Mouse (Mus musculus) ES-E14 (cell line): ENCODE measurements around the gene Strn. TPM values are rescaled to one million over a fixed set of nuclear protein-coding genes. Genes with fewer than 3 reads are reported as not detected.

Experiments
- DNase-seq: peaks from one replicate; pipeline ENCODE4 v3.0.0-alpha.2; 2013; ENCODE audit warnings: low read depth, low spot score
- H3K27ac ChIP-seq: 2 replicates; pipeline ENCODE4 v1.5.1; 2012; ENCODE audit warnings: low read depth, mild to moderate bottlenecking, low read length, moderate library complexity, mixed read lengths; ENCODE audit not compliant: poor library complexity, insufficient read depth, severe bottlenecking
- H3K36me3 ChIP-seq: 2 replicates; pipeline ENCODE4 v1.6.1; 2012; ENCODE audit warnings: mild to moderate bottlenecking, low read length, moderate library complexity, mixed read lengths; ENCODE audit not compliant: control insufficient read depth, poor library complexity, insufficient read depth, severe bottlenecking
- H3K4me1 ChIP-seq, 2 experiments: fragments of 150-350 bp in 1 of 2; sonication (generic) in 1 of 2; 2 replicates each; pipeline ENCODE4 v1.6.1; 2012; ENCODE audit warnings: low read length in 2 of 2, mild to moderate bottlenecking in 1 of 2, mixed read lengths in 1 of 2; ENCODE audit not compliant: control insufficient read depth in 2 of 2, insufficient read depth in 2 of 2, poor library complexity in 1 of 2
- H3K4me3 ChIP-seq, 2 experiments: fragments of 150-350 bp in 1 of 2; sonication (generic) in 1 of 2; 2 replicates each; pipeline ENCODE4 v1.5.1; 2012; ENCODE audit warnings: low read length in 2 of 2, low read depth in 1 of 2, mild to moderate bottlenecking in 1 of 2, mixed read lengths in 1 of 2; ENCODE audit not compliant: insufficient read depth in 1 of 2, poor library complexity in 1 of 2, severe bottlenecking in 1 of 2
- H3K9ac ChIP-seq: 2 replicates; pipeline ENCODE4 v1.6.1; 2012; ENCODE audit warnings: low read depth, mild to moderate bottlenecking, low read length, mixed read lengths; ENCODE audit not compliant: poor library complexity, insufficient read depth, severe bottlenecking
- H3K9me3 ChIP-seq: fragments of 150-350 bp; sonication (generic); 2 replicates; pipeline ENCODE4 v1.6.1; 2012; ENCODE audit warnings: low read depth, mild to moderate bottlenecking, low read length; ENCODE audit not compliant: control insufficient read depth, insufficient read depth
- CHD2 ChIP-seq: IDR thresholded peaks from 2 replicates; pipeline ENCODE4 v1.6.1; 2014; ENCODE audit warnings: mild to moderate bottlenecking, low read depth, low read length, inconsistent platforms
- HCFC1 ChIP-seq: IDR thresholded peaks from 2 replicates; pipeline ENCODE4 v1.6.1; 2012; ENCODE audit warnings: low read length, inconsistent platforms, borderline replicate concordance; ENCODE audit not compliant: insufficient read depth
- MAFK ChIP-seq: IDR thresholded peaks from 2 replicates; pipeline ENCODE4 v1.6.1; 2014; ENCODE audit warnings: mild to moderate bottlenecking, low read depth, low read length, inconsistent platforms; ENCODE audit not compliant: insufficient read depth
- ZC3H11A ChIP-seq: IDR thresholded peaks from 2 replicates; pipeline ENCODE4 v1.6.1; 2012; ENCODE audit warnings: low read depth, mild to moderate bottlenecking, inconsistent platforms, low read length, borderline replicate concordance
- ZNF384 ChIP-seq: IDR thresholded peaks from 2 replicates; pipeline ENCODE4 v1.6.1; 2012; ENCODE audit warnings: low read depth, low read length, inconsistent platforms
- in situ Hi-C, 2 experiments: fragments of 600-800 bp; cut with MboI; formaldehyde crosslinking; loops; one replicate each; pipeline ENCODE4 v1.15.1; 2025; ENCODE audit warnings: low sequenced_read_pairs in 2 of 2, inconsistent platforms in 1 of 2; ENCODE audit not compliant: unreplicated experiment in 2 of 2
- total RNA-seq: library from RNA; depleted of rRNA; stranded (reverse); fragments of 300-350 nt; gene quantifications from 2 replicates; pipeline ENCODE4 v1.2.3, GENCODE M21; 2012; rRNA removed

Gene Strn
- 13.6 and 15.2 TPM in 2 replicates for total RNA-seq

GRCm38 (mm10) chr17:78737096-78737495 lies at the start of gene Strn:
Strn (minus strand) TSS chr17:78737196.
- H3K4me3 ChIP-seq, result peak within 1 kb of the TSS; percentile 77 to 88
- H3K9ac ChIP-seq, result peak within 1 kb of the TSS; percentile 85
- H3K9me3 ChIP-seq, result no peaks in the 10 kb centered on the region
- no peak for TF ChIP-seq ZNF384
- TF ChIP-seq HCFC1, result no peak
- no peak for TF ChIP-seq CHD2
- no peak for TF ChIP-seq ZC3H11A
- no peak for TF ChIP-seq MAFK
- peaks cover 6 to 7% of the 10 kb centered on the region in 2 experiments for H3K4me1 ChIP-seq
- no peaks in the 10 kb centered on the region for H3K36me3 ChIP-seq
- in situ Hi-C loops, result no loop called here
- DNase-seq, result no peak
- H3K27ac ChIP-seq, result peak within 1 kb of the TSS; percentile 13; the same call in 1 of the 2 replicates

GRCm38 (mm10) chr17:78778765-78779164 lies 41.8 kb upstream of the Strn start:
- Histone ChIP-seq H3K9me3 (no peaks in the 10 kb centered on the region), H3K4me1 (no peaks in the 10 kb centered on the region), H3K9ac (no peak overlapping the region), H3K36me3 (no peaks in the 10 kb centered on the region), H3K4me3 (no peak overlapping the region), H3K27ac (no peak overlapping the region)
- in situ Hi-C loops, result no loop called here
- no peak for DNase-seq
- no peak for TF ChIP-seq ZNF384
- TF ChIP-seq HCFC1, result no peak
- TF ChIP-seq MAFK, result no peak
- no peak for TF ChIP-seq ZC3H11A
- TF ChIP-seq CHD2, result no peak

GRCm38 (mm10) chr17:78772317-78772716 lies 35.3 kb upstream of the Strn start:
- Histone ChIP-seq H3K4me3 (no peak overlapping the region), H3K36me3 (no peaks in the 10 kb centered on the region), H3K9ac (no peak overlapping the region), H3K9me3 (no peaks in the 10 kb centered on the region), H3K27ac (no peak overlapping the region), H3K4me1 (no peaks in the 10 kb centered on the region; a peak in 1 of 4 replicates)
- in situ Hi-C loops, result no loop called here
- TF ChIP-seq ZNF384, result no peak
- no peak for TF ChIP-seq HCFC1
- no peak for TF ChIP-seq CHD2
- no peak for TF ChIP-seq MAFK
- TF ChIP-seq ZC3H11A, result no peak
- DNase-seq, result no peak

- Histone ChIP-seq H3K4me3 (no peak overlapping the region), H3K36me3 (no peaks in the 10 kb centered on the region), H3K27ac (no peak overlapping the region), H3K9ac (no peak overlapping the region), H3K9me3 (no peaks in the 10 kb centered on the region), H3K4me1 (no peaks in the 10 kb centered on the region; a peak in 1 of 4 replicates)
- TF ChIP-seq ZNF384 (no peak), HCFC1 (no peak), MAFK (no peak), CHD2 (no peak), ZC3H11A (no peak)
- no peak for DNase-seq
- in situ Hi-C loops, result no loop called here
Observed at GRCm38 (mm10) chr17:78770932-78771331, 33.9 kb upstream of the Strn start.

GRCm38 (mm10) chr17:78769341-78769740 lies 32.3 kb upstream of the Strn start:
- in situ Hi-C loops, result no loop called here
- no peaks in the 10 kb centered on the region; a peak in 1 of 4 replicates for H3K4me1 ChIP-seq
- H3K9ac ChIP-seq, result no peak overlapping the region
- no peak for TF ChIP-seq ZNF384
- TF ChIP-seq CHD2, result no peak
- TF ChIP-seq MAFK, result no peak
- no peak for TF ChIP-seq HCFC1
- no peak for TF ChIP-seq ZC3H11A
- no peaks in the 10 kb centered on the region for H3K9me3 ChIP-seq
- H3K27ac ChIP-seq, result no peak overlapping the region
- no peak overlapping the region for H3K4me3 ChIP-seq
- no peaks in the 10 kb centered on the region for H3K36me3 ChIP-seq
- DNase-seq, result no peak
